Mouse (Mus musculus) adrenal gland, postnatal 36 days (tissue): ENCODE data around the gene Ruvbl1. TPM values are rescaled to one million over a fixed set of nuclear protein-coding genes. Genes with fewer than 3 reads are reported as not detected.

Source experiments
- DNase-seq, 2 experiments: peaks; one replicate each; pipeline ENCODE4 v3.0.0; 2021; ENCODE audit warnings: mixed read lengths in 1 of 2
- total RNA-seq, 2 experiments: library from RNA; stranded (reverse); gene quantifications; 2 replicates each; pipeline ENCODE4 v1.2.3; 2021

Ruvbl1 gene
- total RNA-seq, 2 experiments from 2014 or later, result 32.4 to 35.2 TPM

DNA sequence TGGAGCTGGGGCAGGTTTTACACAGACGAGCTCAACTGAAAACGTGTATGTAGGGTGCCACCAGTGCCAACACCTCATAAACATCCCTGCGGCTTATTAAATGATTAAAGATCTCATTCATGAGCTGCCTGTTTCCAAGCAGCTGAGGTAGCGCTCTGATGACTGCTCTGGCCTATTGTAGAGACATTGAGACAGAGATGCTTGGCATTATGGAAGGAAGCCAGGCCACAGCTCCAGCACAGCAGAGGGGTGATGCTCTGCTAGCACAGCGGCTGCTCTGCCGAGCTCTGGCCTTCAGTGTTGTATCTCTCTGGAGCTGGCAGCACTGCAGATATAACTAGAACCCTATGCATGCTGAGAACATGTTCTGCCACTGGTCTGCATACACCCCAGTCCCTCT, 28.5 kb downstream of the Ruvbl1 start:
- DNase-seq, result no peak

GRCm38 (mm10) chr6:88499481-88500404, 34.5 kb downstream of the Ruvbl1 start:
- DNase-seq, result peak; percentile 55 to 76

DNA sequence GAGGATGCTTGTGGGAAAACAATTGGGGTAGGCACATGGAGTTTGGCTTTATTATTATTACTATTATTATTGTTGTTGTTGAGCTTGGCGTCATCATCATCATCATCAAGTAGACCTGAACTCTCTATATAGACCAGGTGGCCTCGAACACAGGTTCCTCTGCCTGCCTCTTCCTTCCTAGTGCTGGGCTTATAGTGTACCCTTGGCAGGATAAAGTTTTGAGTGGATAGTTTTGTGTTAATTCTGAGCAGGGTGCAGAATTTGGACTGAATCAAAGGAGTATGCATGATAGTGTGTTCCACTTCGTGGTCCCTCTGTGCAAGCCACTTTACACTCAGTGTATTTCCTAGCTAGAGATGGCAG, 35.2 kb downstream of the Ruvbl1 start:
- DNase-seq, result no peak

DNA sequence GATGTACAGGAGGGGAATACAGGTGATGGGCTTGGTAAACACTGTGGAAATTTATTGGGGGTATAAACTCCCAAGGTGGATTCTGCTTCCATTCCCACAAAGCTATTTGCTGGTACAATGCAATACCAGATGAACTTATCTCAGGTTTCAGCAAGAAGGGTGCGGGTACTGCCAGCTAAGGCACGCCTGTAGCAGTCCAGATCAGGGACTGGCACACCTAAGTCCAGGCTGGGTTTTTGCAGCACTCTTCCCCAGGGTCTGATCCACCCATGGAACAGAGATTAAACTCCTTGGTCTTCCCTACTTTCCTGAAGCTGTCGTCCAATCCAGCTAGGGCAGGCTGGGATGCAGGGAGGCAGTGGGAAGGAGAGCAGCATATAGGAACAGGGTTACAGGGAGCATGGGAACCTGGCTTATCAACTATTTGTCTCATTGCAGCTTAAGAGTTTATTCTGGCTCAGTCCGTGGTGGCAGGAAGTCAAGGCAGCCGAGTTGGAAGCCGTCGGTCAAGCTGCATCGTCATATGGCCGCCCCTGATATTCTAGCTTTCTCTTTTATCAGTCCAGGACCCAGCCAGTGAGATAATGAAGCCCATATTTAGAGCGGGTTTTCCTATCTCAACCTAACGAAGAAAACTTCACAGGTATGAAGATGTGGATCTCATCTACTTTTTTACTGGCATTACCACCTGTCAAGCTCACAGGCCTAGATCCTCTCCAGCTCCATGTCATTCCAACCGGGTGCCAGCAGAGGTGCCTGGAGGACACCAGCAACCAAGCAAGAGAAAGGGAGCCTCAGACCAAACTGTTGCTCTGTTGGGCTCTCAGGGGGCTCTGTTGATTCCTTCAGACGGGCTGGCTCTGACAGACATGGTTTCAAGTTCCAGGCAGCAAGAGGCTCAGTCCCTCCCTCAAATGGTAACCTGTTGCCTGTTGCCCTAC, 37.1 kb downstream of the Ruvbl1 start:
- DNase-seq, result no peak

- no peak for DNase-seq
These were observed 37.8 kb downstream of the Ruvbl1 start for GRCm38 (mm10) chr6:88503044-88503443.

DNA sequence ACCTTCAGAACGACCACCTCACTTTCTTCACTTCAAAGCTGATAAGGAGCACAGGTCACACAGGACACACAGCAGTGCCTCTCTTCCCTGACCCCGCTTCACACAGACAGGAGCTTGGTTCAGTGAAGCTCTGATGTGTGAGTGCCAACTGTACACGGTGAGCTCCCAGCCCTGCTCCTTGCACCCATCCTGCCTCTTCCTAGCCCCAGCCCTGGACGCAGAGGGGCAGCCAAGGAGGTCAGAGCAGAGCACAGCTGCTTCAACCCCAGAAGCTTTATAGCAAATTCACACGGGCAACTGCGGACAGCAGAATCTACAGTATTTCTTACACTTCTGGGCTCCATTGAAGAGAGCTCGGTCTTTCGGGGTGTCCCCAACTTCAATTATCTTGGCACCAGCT, 48.8 kb downstream of the Ruvbl1 start:
- no peak for DNase-seq

DNA sequence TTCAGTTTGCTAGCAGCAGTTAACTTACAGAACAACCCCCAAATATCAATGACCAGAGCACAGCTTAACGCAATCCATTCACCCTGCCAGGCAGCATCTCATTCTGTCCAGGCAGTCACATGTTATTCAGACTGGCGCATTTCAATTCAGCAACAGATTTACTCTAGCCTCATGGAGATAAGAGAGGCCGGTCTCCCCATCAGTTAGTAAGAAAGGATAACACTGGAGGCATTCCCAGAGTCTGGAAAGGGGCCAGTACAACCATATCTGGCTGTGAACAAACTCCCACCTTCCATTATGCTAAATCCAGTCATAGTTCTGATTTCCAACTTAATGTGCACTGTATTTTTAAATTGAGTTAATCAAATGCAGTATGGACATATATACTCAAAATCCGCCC, 49.3 kb downstream of the Ruvbl1 start:
- no peak for DNase-seq

- no peak for DNase-seq
These were observed 50.8 kb downstream of the Ruvbl1 start for GRCm38 (mm10) chr6:88515971-88516370.

DNA sequence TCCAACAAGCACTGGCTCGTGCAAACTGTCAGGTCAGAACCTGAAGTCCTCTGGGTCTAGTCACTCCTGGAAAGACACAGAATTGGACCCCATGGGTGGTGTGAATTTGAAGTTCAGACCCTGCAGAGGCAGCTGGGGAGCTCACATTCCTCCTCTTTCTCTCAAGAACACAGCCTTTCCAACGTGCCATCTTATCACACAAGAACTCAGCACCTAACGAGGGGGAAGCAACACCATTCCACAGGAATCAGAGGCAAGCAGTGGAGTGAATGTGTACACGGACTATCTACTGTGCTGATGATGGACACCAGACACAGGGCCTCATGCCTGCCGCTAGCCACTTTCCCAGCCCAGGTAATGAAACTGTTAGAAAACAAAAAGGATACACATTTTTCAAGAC, 51.5 kb downstream of the Ruvbl1 start:
- DNase-seq, result no peak

GRCm38 (mm10) chr6:88517701-88518403, 52.6 kb downstream of the Ruvbl1 start:
- DNase-seq, result no peak

DNA sequence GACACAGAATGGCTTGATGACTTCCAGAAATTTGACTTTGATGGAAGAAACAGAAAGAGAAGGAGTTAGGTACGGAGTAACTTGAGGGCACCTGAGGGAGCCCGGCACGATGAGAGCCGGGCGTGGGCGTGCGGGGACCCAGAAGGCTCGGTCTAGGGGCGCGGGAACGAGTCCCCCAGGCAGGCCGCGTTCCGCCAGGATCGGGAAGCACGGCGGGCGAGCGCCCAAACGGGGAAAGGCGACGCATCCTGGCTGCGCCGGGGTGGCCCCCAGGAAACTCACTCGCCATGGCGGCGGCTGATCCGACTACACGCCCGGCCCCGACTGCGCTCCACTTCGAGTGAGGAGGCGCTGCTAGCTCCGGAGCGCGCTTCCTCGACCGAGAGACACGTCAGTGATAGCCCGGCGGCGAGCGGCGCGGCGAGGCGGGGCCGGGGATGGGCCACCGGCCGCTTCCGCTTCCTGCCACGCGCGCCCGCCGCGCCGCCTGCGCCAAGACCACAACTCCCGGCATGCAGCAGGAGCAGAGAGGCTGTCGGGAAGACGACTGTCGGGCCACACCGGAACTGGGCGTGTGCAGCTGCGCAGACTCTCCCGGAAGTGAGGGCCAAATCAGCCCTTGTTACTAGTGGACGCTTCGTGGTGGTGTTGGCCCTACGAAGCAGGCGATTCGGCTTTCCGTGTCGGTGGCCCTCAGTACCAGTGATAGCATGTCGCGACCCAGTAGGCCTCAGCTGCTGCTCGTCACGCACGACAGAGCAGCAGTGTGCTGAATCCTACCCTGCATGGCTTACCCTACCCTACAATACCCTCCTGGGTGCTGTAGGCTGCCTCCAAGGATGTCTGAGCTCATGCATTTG, 53.4 kb downstream of the Ruvbl1 start, which contains the start of gene Sec61a1:
Sec61a1 (minus strand) TSS at position 502 of the 860 bp plus-strand sequence.
- DNase-seq, result peak; percentile 97 to 98

- no peak for DNase-seq
These were observed 56.6 kb downstream of the Ruvbl1 start for GRCm38 (mm10) chr6:88521821-88522220.

DNA sequence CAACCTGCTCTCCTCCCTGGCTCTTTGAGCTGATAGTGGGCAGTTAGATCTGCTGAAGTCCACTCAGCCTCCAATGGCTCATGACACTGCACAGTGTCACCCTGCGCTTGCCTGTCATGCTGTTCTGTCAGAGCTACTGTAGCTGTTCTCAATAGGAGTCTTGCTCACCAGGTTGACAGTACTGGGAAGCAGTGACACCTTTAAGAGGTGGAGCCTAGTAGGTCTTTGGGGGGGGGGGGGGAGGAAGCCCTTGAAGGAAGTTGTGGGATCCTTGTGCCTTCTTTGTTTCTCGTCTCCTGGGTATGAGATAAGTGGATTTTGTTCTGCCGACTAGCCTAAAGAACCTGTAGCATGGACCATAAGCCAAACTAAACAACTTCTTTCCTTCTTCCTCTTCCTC, 57.4 kb downstream of the Ruvbl1 start:
- DNase-seq, result no peak

- DNase-seq, result no peak
These were observed 57.8 kb downstream of the Ruvbl1 start for GRCm38 (mm10) chr6:88523043-88523442.

DNA sequence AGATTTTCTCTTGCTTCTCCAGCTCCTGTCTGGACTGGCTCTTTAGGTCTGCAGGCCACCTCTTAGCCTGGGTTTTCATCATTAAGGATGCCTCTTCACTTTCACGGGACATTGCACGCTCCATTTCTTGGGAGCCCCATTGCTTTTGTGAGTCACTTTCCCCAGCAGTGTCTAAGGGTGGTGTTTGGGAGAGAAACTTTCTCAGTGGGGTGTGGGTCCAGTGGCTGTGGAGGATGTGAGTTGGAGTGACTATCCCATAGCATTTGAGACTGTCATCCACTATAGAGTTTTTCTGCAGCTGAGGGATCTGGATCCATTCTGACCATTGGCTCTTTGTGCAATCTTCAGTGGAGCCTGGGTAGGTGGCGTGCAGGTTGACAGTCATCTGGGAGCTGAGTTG, 58.2 kb downstream of the Ruvbl1 start:
- no peak for DNase-seq

DNA sequence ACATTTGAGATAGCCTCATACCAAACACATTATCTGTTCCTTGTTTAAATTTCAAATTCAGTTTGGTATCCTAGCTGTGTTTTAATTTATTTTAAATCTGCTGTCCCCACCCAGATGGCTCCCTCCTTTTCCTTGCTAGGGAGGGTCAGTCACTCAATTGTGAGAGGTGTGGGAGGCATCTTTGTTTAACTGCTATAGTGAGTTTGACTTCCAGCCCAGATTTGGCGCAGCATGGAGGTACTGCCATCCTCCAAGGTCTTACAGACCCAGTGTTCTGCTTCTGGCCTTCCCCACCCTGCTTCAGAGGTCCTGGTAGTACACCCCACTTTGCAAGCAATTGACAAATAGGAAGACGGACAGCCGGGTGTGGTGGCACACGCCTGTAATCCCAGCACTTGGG, 58.8 kb downstream of the Ruvbl1 start:
- no peak for DNase-seq

DNA sequence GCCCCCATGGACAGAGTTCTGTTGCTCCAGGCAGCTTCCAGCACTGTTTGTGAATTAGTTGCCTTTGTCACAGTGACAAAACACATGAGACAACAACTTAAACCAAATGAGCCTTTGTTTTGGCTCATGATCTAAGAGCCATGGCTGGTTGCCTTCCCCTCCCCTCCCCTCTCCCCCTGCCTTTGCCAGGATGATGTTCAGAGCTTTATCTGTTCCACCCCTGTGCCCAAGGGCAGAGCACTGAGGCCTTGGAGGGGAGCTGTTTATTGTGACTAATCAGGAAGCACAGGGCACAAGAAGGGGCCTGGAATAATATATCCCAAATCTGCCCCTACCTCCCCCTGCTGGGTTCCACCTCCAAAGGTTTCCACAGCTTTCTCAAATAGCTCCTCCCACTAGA, 65.1 kb downstream of the Ruvbl1 start:
- DNase-seq, result peak; percentile 74

DNA sequence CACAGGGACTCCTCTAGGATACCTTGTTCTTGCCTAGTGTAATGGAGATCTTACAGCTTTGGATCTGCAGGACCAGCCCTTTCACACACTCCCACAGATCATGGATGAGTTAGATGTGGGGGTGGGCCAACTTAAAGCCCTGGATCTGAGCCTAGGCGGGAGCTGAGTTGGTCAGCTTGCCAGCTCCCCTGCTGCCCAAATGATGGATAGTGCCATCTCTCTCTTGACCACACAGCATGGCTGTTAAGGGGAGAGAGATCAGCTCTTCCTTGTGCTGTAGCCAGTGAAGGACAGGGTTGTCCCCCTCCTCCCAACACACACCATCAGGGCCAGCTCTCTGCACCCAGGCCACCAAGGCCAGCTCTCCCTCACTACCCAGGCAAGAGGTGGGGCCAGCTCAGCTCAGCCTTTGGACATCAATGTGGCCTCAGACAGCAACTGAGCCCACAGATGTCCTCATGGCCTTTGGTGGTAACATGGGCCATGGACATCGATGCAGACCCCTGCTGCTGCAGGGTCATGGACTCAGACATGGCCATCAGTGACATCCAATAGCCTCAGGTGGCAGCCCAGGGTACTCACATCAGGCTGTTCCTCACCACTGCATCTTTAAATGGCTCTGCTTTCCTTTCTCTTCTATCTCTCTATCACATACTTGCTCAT, 75.0 kb downstream of the Ruvbl1 start:
- peak; percentile 61 to 63 for DNase-seq

DNA sequence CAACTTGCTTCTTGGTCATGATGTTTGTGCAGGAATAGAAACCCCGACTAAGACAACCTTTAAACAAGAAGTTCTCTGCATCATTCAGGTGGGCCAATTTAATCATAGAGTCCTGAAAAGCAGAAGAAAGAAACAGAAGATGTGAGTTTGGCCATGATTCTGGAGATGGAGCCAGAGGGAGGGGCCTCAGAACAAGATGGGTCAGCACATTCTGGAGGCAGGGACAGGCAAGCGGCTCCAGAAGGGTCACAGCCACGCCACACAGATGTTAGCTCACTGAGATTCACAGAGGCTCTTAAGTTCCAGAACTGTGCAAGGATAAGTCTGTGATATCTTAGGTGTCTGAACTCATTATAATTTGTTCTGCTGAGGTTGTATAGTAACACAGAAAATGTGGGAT, 79.0 kb downstream of the Ruvbl1 start:
- no peak for DNase-seq

GRCm38 (mm10) chr6:88544644-88545396, 79.6 kb downstream of the Ruvbl1 start:
- DNase-seq, result no peak
